Mouse (Mus musculus) liver, adult 2 months (tissue): ENCODE results near the gene Nxpe5.

ENCODE experiments used
- CTCF ChIP-seq: fragments of 200-500 bp; IDR thresholded peaks from 2 replicates; pipeline ENCODE4 v1.5.1; 2011; ENCODE audit warnings: low read depth, low read length, control low read depth
- POLR2A ChIP-seq: fragments of 200-500 bp; IDR thresholded peaks from 2 replicates; pipeline ENCODE4 v1.6.1; 2011; ENCODE audit warnings: low read length, control low read depth; ENCODE audit not compliant: insufficient read depth; ENCODE audit errors: extremely low read depth

GRCm38 (mm10) chr5:138291638-138292037, 65.9 kb downstream of the Nxpe5 start:
- TF ChIP-seq CTCF, result no peak
- no peak for TF ChIP-seq POLR2A
